Mouse (Mus musculus) embryonic stem cell, embryonic (primary cell): ENCODE measurements around the gene Klhdc4.

ENCODE experiments used
- CTCF ChIA-PET, 4 experiments: fragments of 300-600 bp in 2 of 4; fragments of 350-600 bp in 2 of 4; sonication (Branson Sonifier 250); formaldehyde crosslinking; loops; one replicate each; lab custom pipeline; 2022; ENCODE audit warnings: inconsistent platforms in 2 of 4; lab: Charles Lee
- POLR2A ChIA-PET, 4 experiments: fragments of 300-600 bp in 2 of 4; fragments of 350-600 bp in 2 of 4; sonication (Branson Sonifier 250); formaldehyde crosslinking; loops; one replicate each; lab custom pipeline; 2022; ENCODE audit warnings: antibody characterized with exemption in 4 of 4, inconsistent platforms in 1 of 4; lab: Charles Lee

Gene Klhdc4

GRCm38 (mm10) chr8:121763700-121764013, 65.7 kb downstream of the Klhdc4 start:
- CTCF ChIA-PET = interaction anchor here in 2 of 4 experiments (0.6 to 1.2 kb wide), 4 partner anchors 10 to 156 kb away, joined by 3 to 9 read pairs (median 4); no protein-coding TSS in a partner anchor
- POLR2A ChIA-PET = interaction anchor here in 2 of 4 experiments (0.6 to 1.4 kb wide), 5 partner anchors 10 to 221 kb away, joined by 3 to 5 read pairs (median 3); no protein-coding TSS in a partner anchor

DNA sequence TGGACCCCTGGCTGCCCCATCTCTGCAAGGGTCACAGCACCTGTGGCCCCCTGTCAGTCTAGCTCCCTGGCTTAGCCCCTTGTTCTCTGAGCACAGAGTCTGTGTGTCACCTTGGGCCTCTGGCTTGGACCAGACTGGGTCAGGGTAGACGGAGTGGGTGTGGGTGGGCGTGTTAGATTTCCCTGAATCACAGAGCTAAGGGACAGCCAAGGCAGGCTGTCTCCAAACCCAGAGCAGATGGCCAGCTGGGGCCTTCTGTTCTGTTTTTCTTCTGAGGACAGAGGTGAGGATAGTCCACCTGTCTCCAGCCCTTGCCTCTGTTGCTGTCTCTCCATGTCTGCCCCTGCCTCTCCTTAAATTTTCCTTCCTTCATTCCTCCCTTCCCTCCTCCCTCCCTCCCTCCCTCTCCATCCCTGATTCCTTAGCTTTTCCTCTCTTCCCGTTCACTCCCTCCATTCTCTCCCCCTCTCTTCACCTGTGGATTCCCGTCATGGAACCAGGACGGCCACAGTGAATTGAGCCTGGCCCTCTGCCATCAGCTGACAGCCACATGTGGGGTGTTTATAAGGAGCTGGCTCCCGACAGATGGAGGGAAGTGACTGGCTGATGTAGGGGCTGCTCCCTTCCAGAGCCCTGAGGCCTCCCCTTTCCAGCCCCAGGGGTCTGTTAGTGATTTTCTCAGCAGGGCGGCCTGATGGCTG, 66.2 kb downstream of the Klhdc4 start:
- POLR2A ChIA-PET = interaction anchor here in 2 of 4 experiments (0.6 to 0.8 kb wide), 3 partner anchors 21 to 221 kb away, joined by 3 to 5 read pairs (median 3); no protein-coding TSS in a partner anchor
- CTCF ChIA-PET = interaction anchor here (0.6 to 1.5 kb wide), 7 partner anchors 12 to 1327 kb away, joined by 3 to 9 read pairs (median 4); no protein-coding TSS in a partner anchor

- ChIA-PET POLR2A (no interaction called here), CTCF (interaction anchor here in 2 of 4 experiments (0.5 to 1.6 kb wide), 2 partner anchors 10 to 46 kb away, joined by 3 to 6 read pairs; no protein-coding TSS in a partner anchor)
Observed at GRCm38 (mm10) chr8:121761480-121761879, 67.9 kb downstream of the Klhdc4 start.

- ChIA-PET POLR2A (no interaction called here), CTCF (interaction anchor here in 1 of 4 experiments (1.6 kb wide), 1 partner anchor 9 kb away, joined by 6 read pairs; no protein-coding TSS in a partner anchor)
Observed at GRCm38 (mm10) chr8:121760484-121760883, 68.9 kb downstream of the Klhdc4 start.

GRCm38 (mm10) chr8:121758470-121758869, 70.9 kb downstream of the Klhdc4 start:
- POLR2A ChIA-PET = no interaction called here
- CTCF ChIA-PET = interaction anchor here in 1 of 4 experiments (0.6 kb wide), 1 partner anchor 37 kb away, joined by 5 read pairs; no protein-coding TSS in a partner anchor

DNA sequence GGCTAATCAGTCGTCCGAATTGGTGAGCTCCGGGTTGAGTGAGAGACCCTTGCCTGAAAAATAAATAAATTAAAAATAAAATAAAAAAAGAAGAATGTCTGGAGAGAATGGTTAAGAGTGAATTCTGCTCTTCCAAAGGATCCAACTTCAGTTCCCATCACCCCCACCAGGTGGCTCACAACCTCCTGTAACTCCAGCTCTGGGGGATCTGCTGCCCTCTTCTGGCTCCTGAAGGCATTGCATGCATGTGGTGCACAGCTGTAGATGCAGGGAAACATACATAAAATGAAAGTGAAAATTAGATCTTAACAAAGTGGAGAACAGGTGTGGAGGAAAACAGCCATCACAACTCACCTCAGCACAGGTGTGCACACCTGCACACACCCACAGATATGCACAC, 78.0 kb downstream of the Klhdc4 start:
- CTCF ChIA-PET = interaction anchor here (0.6 to 3.3 kb wide), 70 partner anchors 9 to 874 kb away, joined by 3 to 27 read pairs (median 4); partner anchors contain the start of gene Fbxo31 (in 1 of the 4)
- POLR2A ChIA-PET = interaction anchor here in 3 of 4 experiments (0.6 to 1.5 kb wide), 8 partner anchors 21 to 976 kb away, joined by 3 to 8 read pairs (median 3); no protein-coding TSS in a partner anchor

DNA sequence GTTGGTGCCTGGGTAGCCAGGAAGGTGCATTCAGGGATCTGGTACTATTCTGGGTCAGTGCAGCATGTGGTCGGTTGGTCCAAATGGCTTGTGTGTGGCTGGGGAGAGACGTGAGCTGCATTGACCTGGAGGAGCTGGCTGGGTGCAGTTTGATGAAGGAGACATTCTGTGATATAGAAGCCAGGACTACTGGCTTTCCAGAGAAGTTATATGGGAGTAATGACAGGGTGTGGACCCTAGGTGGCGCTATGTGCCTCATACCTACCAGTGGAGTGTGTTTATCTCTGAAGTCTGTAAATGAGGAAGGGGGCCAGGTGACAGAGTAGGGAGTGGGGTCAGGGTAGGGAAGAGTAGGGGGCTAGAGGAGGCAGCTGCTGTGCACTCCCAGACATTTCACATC, 78.9 kb downstream of the Klhdc4 start:
- ChIA-PET POLR2A (interaction anchor here in 1 of 4 experiments (1.5 kb wide), 1 partner anchor 100 kb away, joined by 5 read pairs; no protein-coding TSS in a partner anchor), CTCF (interaction anchor here (0.6 to 3.3 kb wide), 27 partner anchors 10 to 219 kb away, joined by 3 to 27 read pairs (median 6); partner anchors contain the start of gene Fbxo31 (in 1 of the 4))

DNA sequence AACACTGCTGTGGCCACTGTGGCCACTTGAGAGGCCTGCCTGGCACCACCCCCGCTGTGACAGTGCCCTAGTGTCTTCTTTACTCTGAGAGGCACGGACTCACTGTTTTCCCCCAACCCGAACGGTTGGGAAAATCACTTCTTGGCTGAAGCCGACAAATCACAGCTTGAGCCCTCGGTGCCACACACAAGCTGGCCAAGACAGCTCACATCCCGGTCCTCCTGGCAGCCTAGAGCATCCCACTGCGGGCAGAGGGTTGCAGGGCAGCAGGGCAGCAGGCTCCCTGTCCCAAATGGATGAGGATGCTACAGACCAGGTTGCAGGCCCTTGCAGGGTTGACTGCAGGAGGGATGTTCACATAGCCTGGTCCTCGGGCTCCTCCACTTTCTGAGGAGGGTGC, 79.9 kb downstream of the Klhdc4 start:
- ChIA-PET CTCF (interaction anchor here in 3 of 4 experiments (0.5 to 3.1 kb wide), 8 partner anchors 14 to 218 kb away, joined by 3 to 27 read pairs (median 4); partner anchors contain the start of gene Fbxo31 (in 1 of the 3)), POLR2A (interaction anchor here in 1 of 4 experiments (1.0 kb wide), 1 partner anchor 33 kb away, joined by 3 read pairs; no protein-coding TSS in a partner anchor)
